Comparison of ENCODE assay signal across 8 mouse cellular contexts in the genomic region with DNA sequence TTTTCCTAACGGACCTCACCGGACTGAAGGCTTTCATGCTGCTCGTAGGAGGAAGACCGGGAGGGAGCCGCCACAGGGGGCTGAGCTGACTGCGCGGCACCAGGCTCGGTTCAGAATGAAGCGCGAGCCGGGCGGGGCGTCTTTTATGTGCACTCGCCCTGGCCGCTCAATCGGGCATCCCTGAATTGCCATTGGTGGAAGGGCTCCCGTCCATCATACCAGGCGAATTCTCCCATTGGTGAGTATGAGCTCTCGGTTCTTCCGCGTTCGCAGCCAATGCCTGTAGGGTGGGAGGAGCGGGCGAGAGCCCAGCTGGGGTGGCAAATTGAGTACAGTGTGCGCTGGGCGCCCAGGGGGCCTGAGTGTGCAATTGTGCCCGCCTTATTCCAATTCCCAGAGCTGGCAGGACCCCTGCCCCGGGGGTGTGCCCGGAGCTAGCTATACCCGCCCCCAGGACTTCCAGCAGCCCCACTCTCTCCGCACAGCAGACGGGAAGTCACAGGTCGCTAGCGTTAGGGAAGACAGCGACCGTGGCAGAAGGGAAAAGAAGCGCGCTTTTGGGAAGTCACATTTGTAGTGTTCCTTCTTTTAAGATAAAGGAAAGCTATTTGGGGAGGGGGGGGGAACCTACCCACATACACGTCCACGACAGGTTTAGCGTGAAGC. TPM values are rescaled to one million over a fixed set of nuclear protein-coding genes. Genes with fewer than 3 reads are reported as not detected.
A peak's percentile ranks its signal among the peaks of the same experiment; 100 is the strongest.
DNase-seq lines count a peak whose midpoint lies in the region; ATAC-seq and TF ChIP-seq lines count a peak whose summit lies in the region.

No protein-coding gene starts in this region.

- peaks cover 6% of the 10 kb centered on the region; the same call in 1 of the 2 replicates for H3K36me3 ChIP-seq in lung, embryonic 14.5 days (ENCODE audit: insufficient read depth)

- peak overlapping the region; percentile 99 for H3K27ac ChIP-seq in lung, embryonic 14.5 days (ENCODE audit: low read depth)

- ATAC-seq in hematopoietic stem cell, adult 5-6 weeks (replicated peaks in 1 of 2; ENCODE audit: insufficient read depth in 1 of 2, low FRiP score in 2 of 2, low TSS enrichment in 1 of 2, low read depth in 1 of 2, poor library complexity in 2 of 2, severe bottlenecking in 2 of 2): peak; percentile 86 to 90
- peak; percentile 76 for ATAC-seq in lung, embryonic 14.5 days (ENCODE audit: insufficient read depth)
- peak; percentile 91 for ATAC-seq in neutrophil, adult 5-6 weeks (ENCODE audit: extremely low read depth, insufficient number of reproducible peaks, low FRiP score, poor library complexity, severe bottlenecking)

- peak overlapping the region; percentile 87 for H3K9ac ChIP-seq in lung, embryonic 14.5 days

- no peaks in the 10 kb centered on the region for H3K9me3 ChIP-seq in lung, embryonic 14.5 days (ENCODE audit: low read depth, low read length)

- H3K4me2 ChIP-seq in lung, embryonic 14.5 days: peak overlapping the region; percentile 69

- 0 out of 2 replicates have a peak, but pooled peaks cover 8% of the 10 kb centered on the region for H3K4me1 ChIP-seq in lung, embryonic 14.5 days (ENCODE audit: insufficient read depth)

- under 1% methylated on average over 41 of the region's 41 CpGs for WGBS in lung, embryonic 14.5 days

- DNase-seq in MEL-GATA-1-ER (ENCODE audit: extremely low read depth, low read depth): peak; percentile 95
- DNase-seq in cerebellum, adult 8-10 months: peak; percentile 94
- DNase-seq in forelimb bud, embryonic 11.5 days (ENCODE audit: low read depth, low spot score): peak; percentile 98
- DNase-seq in layer of hippocampus, adult 8-10 months (ENCODE audit: low spot score in 2 of 2): peak; percentile 97
- peak; percentile 99 for DNase-seq in lung, embryonic 14.5 days
- DNase-seq in testis, postnatal 14 days (ENCODE audit: low spot score): peak; percentile 94

- peak overlapping the region; percentile 76 for H3K4me3 ChIP-seq in lung, embryonic 14.5 days (ENCODE audit: low read depth, low read length)

- TF ChIP-seq CTCF in lung, embryonic 14.5 days (IDR thresholded peaks at IDR 0.05; ENCODE audit: low read depth): no peak; the same call in 1 of the 2 replicates

- no peaks in the 10 kb centered on the region for H3K27me3 ChIP-seq in lung, embryonic 14.5 days (ENCODE audit: insufficient read depth, low read length)

RNA-seq across cellular contexts. Expression of gene Id2, which starts 0.8 kb away (rescaled TPM):
- total RNA-seq in hematopoietic stem cell, adult 5-6 weeks (2017): 29.3 and 30.9 TPM in 2 replicates
- 10 to 100 TPM; 76.7 to 87.4 (median 81.8) TPM for total RNA-seq in layer of hippocampus, adult 8-10 months (2022)
- polyA plus RNA-seq in lung, embryonic 14.5 days (2014; fragmentation: Nextera tagmentation; extraction: Ambion mirVana): 470 and 497 TPM in 2 replicates
- total RNA-seq in neutrophil, adult 5-6 weeks (2017): 18.7 and 33.8 TPM in 2 replicates

Comparison
In these comparisons a context has a peak if more than half of its experiments do, and no peak if none do; other contexts are left out.
1. Peak in every context shown above with its lines: DNase-seq, ATAC-seq, H3K4me3 ChIP-seq and H3K27ac ChIP-seq.